Mouse (Mus musculus): ENCODE data around the gene Rap1gap2.

- no peak for TF ChIP-seq POLR2A (IDR thresholded peaks at IDR 0.05; ENCODE audit: borderline replicate concordance, insufficient read depth, low read length)
- TF ChIP-seq CTCF (IDR thresholded peaks at IDR 0.05; ENCODE audit: borderline replicate concordance, insufficient read depth, low read depth, low read length), result no peak
These were observed 104.4 kb downstream of the Rap1gap2 start for GRCm38 (mm10) chr11:74506275-74506674.

Measured in cerebellum, adult 2 months (tissue).